Mouse (Mus musculus) small intestine, adult 2 months (tissue): ENCODE data around the gene Cttnbp2. TPM values are rescaled to one million over a fixed set of nuclear protein-coding genes. Genes with fewer than 3 reads are reported as not detected.

Experiments used
- H3K27ac ChIP-seq: fragments of 200-500 bp; 2 replicates; pipeline ENCODE4 v1.5.1; 2012; ENCODE audit warnings: low read depth, low read length, control low read depth, inconsistent platforms; ENCODE audit not compliant: insufficient read depth
- H3K27me3 ChIP-seq: fragments of 200-500 bp; 2 replicates; pipeline ENCODE4 v1.6.1; 2012; ENCODE audit warnings: mild to moderate bottlenecking, moderate library complexity, low read length, inconsistent platforms; ENCODE audit not compliant: control insufficient read depth, insufficient read depth
- H3K36me3 ChIP-seq: fragments of 200-500 bp; 2 replicates; pipeline ENCODE4 v1.6.1; 2012; ENCODE audit warnings: mild to moderate bottlenecking, low read length, control low read depth, inconsistent platforms; ENCODE audit not compliant: control insufficient read depth, insufficient read depth
- H3K4me1 ChIP-seq: fragments of 200-500 bp; 2 replicates; pipeline ENCODE4 v1.6.1; 2012; ENCODE audit warnings: low read length, inconsistent platforms, mixed read lengths; ENCODE audit not compliant: control insufficient read depth, insufficient read depth, insufficient read length
- H3K4me3 ChIP-seq: fragments of 200-500 bp; 2 replicates; pipeline ENCODE4 v1.5.1; 2012; ENCODE audit warnings: low read depth, mild to moderate bottlenecking, control low read depth, inconsistent platforms, low read length, moderate library complexity
- CTCF ChIP-seq: fragments of 200-500 bp; IDR thresholded peaks from 2 replicates; pipeline ENCODE4 v1.5.1; 2012; ENCODE audit warnings: low read depth, mild to moderate bottlenecking, control low read depth, inconsistent platforms, low read length, moderate library complexity, mixed read lengths; ENCODE audit not compliant: insufficient replicate concordance, insufficient read length; ENCODE audit errors: extremely low read depth
- POLR2A ChIP-seq: fragments of 200-500 bp; IDR thresholded peaks from 2 replicates; pipeline ENCODE4 v1.6.1; 2012; ENCODE audit warnings: low read depth, mild to moderate bottlenecking, control low read depth, inconsistent platforms, low read length, moderate library complexity
- WGBS: fragments of 180-500 bp; shearing (Covaris S2); methylation state at CpG from one replicate; pipeline ENCODE4 v1.1.7; 2018; 5-methylcytosine and 5-hydroxymethylcytosine counted together
- polyA plus RNA-seq: library from polyadenylated mRNA; depleted of rRNA; stranded (reverse); fragments of >200 nt; gene quantifications from 2 replicates; pipeline ENCODE4 v1.2.3, GENCODE M21; 2012

Gene Cttnbp2
- polyA plus RNA-seq, 1 experiment = 0.46 TPM

GRCm38 (mm10) chr6:18445747-18446146 is 68.9 kb downstream of the Cttnbp2 start:
- 79% methylated on average over 4 of the region's 4 CpGs for WGBS
- Histone ChIP-seq H3K36me3 (no peaks in the 10 kb centered on the region), H3K4me1 (no peaks in the 10 kb centered on the region), H3K4me3 (no peak overlapping the region), H3K27me3 (no peaks in the 10 kb centered on the region), H3K27ac (no peak overlapping the region)
- TF ChIP-seq CTCF = no peak
- TF ChIP-seq POLR2A = no peak

GRCm38 (mm10) chr6:18442303-18442702 is 72.3 kb downstream of the Cttnbp2 start:
- no peak for TF ChIP-seq CTCF
- no peak for TF ChIP-seq POLR2A
- WGBS = 82% methylated on average over 3 of the region's 3 CpGs
- no peak overlapping the region for H3K27ac ChIP-seq

DNA sequence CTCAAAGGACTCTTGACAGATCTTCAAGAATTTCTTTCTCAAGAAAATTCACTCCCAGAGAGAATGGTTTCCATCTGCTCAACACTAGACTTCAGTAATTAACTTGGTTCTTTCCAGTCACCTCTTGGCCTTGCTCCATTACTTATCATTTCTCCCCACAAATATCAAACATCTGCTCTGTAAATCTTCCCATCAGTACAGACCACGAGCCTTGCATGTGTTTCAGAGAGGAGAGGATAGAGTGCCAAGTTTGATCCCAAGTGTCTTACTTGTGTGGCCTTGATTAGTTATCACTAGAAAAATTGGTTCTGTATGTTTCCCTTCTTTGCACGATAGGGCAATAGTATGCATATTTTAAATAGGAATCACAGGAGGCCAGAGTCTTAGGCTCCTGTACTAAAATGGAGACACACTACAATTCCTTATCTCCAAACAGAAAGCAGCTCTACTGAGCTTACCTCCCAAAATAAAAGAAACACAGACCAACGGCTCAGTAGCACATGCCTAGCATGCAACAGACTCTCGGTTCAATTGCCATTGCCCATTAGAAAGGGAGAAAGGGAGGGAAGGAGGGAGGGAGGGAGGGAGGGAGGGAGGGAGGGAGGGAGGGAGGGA is 73.6 kb downstream of the Cttnbp2 start:
- H3K27ac ChIP-seq = no peak overlapping the region
- no peaks in the 10 kb centered on the region for H3K27me3 ChIP-seq
- 63% methylated on average over 4 of the region's 4 CpGs for WGBS
- H3K4me1 ChIP-seq = no peaks in the 10 kb centered on the region
- no peak overlapping the region for H3K4me3 ChIP-seq
- TF ChIP-seq CTCF (no peak), POLR2A (no peak)
- H3K36me3 ChIP-seq = no peaks in the 10 kb centered on the region

More at GRCm38 (mm10) chr6:18442303-18442702, 72.3 kb downstream of the Cttnbp2 start:
- no peak overlapping the region for H3K4me3 ChIP-seq
- H3K27me3 ChIP-seq = no peaks in the 10 kb centered on the region
- H3K4me1 ChIP-seq = no peaks in the 10 kb centered on the region
- no peaks in the 10 kb centered on the region for H3K36me3 ChIP-seq

DNA sequence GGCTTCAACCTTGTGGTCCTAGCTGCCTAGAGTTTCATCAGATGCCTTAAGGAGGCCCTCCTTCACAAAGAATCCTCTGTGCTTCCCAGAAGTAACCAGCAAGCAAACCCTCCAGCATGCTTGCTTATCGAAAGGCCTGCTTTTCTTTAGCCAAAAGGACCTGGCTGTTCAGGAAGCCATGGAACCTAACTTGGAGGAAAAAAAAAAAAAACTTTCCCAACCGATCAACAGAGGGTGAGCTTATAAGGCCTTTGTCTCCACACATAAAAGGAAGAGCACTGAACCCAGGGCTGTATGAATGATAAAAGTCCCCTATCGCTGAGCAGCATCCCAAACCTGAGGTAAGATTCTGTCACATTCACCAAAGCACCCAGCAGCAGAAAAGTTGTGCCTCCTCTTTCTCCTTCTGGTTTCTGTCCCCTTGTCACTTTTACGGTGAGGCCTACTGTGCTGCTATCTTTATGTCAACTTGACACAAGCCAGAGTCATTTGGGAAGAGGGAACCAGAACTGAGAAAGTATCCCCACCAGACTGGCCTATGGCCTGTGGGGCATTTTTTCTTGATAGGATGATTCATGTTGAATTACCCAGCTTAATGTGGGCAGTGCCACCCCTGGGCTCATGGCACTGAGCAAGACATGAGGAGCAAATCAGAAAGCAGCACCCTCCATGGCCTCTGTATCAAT is 78.4 kb downstream of the Cttnbp2 start:
- WGBS = 79% methylated on average over 4 of the region's 4 CpGs
- H3K27ac ChIP-seq = no peak overlapping the region
- H3K27me3 ChIP-seq = no peaks in the 10 kb centered on the region
- H3K36me3 ChIP-seq = no peaks in the 10 kb centered on the region
- TF ChIP-seq POLR2A = no peak
- no peak for TF ChIP-seq CTCF
- no peaks in the 10 kb centered on the region for H3K4me1 ChIP-seq
- no peak overlapping the region for H3K4me3 ChIP-seq

DNA sequence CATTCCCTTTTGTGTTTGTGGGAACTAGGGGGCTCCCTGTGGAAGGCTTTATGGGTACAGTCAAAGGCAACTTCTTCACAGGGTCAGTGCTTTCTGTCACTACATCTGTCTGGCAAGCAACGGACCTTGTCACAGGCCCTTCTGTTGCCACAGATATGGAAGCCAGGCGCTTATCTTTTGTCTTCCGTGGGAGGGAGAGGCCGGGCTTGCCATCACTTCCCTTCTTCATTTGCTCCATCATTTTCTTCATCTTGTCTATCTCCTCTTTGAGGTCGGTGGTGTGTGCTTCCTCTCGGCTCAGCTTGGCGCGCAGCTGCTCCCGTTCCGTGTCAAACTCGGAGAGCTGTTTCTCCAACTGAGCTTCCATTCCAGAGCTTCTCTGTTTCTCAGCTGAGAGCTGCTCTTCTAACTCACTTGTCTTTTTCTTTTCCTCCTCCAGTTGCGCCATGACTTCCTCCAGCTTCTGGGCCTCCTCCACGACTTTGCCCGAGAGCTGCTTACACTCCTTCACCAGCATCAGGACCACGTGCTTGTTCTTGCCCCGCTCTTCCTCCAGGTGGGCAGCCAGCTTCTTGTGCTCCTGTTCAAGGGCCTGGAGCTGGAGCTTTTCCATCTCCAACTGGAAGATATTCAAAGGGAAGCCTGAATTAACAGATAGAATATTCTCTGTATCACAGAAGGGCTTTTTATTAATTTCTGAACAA is 79.7 kb downstream of the Cttnbp2 start:
- Histone ChIP-seq H3K4me1 (no peaks in the 10 kb centered on the region), H3K36me3 (no peaks in the 10 kb centered on the region), H3K27me3 (no peaks in the 10 kb centered on the region), H3K4me3 (no peak overlapping the region), H3K27ac (no peak overlapping the region)
- WGBS = 93% methylated on average over 16 of the region's 16 CpGs
- TF ChIP-seq CTCF (no peak), POLR2A (no peak)

DNA sequence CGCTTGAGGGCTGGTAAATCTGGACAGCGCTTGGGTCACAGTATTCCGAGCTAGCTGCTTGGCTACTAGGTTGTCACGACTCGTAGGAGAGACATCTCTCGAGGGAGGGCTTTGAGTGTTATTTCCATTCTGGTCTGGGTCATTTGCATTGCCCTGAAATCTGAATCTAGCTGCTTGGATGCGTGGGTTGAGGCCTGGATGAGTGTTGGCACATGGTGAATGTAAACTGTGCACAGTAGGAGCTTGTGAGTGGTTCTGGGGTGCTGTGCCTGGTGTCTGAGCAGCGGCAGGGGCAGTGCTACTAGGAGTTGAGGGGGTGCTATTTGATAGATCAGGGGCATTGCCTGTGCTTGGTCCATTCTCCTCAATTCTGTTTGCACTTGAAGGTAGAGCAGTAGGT is 80.3 kb downstream of the Cttnbp2 start:
- H3K4me3 ChIP-seq = no peak overlapping the region
- no peak overlapping the region for H3K27ac ChIP-seq
- no peaks in the 10 kb centered on the region for H3K36me3 ChIP-seq
- H3K4me1 ChIP-seq = no peaks in the 10 kb centered on the region
- H3K27me3 ChIP-seq = no peaks in the 10 kb centered on the region
- TF ChIP-seq POLR2A (no peak), CTCF (no peak)
- WGBS = 94% methylated on average over 8 of the region's 8 CpGs

GRCm38 (mm10) chr6:18432362-18432761 is 82.3 kb downstream of the Cttnbp2 start:
- TF ChIP-seq POLR2A (no peak), CTCF (no peak)
- WGBS = 82% methylated on average over 3 of the region's 3 CpGs
- Histone ChIP-seq H3K4me3 (no peak overlapping the region), H3K36me3 (no peaks in the 10 kb centered on the region), H3K27ac (no peak overlapping the region), H3K27me3 (no peaks in the 10 kb centered on the region), H3K4me1 (no peaks in the 10 kb centered on the region)

- no peaks in the 10 kb centered on the region for H3K4me1 ChIP-seq
- WGBS = 78% methylated on average over 2 of the region's 2 CpGs
- no peak overlapping the region for H3K27ac ChIP-seq
- no peaks in the 10 kb centered on the region for H3K27me3 ChIP-seq
- TF ChIP-seq POLR2A (no peak), CTCF (no peak)
- H3K4me3 ChIP-seq = no peak overlapping the region
- H3K36me3 ChIP-seq = no peaks in the 10 kb centered on the region
These were observed 82.8 kb downstream of the Cttnbp2 start for GRCm38 (mm10) chr6:18431891-18432290.
